Mouse (Mus musculus): ENCODE measurements around the gene Fbxw11. TPM values are rescaled to one million over a fixed set of nuclear protein-coding genes. Genes with fewer than 3 reads are reported as not detected.
"Not testable (repeated sequence)": the region's sequence is repeated elsewhere in the genome, so short reads cannot be mapped to it uniquely, and the experiment has no call there.

Fbxw11 gene
- polyA plus RNA-seq, 1 experiment from 2014 or later, result 95.2 TPM

DNA sequence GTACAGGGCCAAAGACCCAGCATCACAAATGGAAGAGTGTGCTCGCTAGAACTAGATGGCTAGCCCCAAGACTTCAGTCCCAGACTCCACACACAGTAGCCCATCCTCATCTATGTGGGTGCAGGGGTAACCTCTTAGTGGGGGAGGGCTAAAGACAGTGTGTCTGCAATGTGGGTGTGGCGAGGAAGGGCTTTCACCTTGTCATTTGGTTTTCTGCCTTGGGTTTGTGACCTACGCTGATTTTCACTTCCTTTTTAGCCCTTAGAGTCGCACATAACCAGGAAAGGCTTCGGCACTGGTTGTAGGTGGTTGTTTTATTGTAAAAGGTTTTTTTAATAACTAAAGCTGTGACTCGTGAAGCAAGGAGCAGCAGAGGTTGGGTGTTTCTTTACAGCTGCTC lies 73.0 kb downstream of the Fbxw11 start:
- Histone ChIP-seq H3K4me3 (ENCODE audit: low read length) (no peak overlapping the region), H3K9ac (replicated peaks; ENCODE audit: low read length) (no peak overlapping the region)
- 70% methylated on average over 6 of the region's 6 CpGs for WGBS

DNA sequence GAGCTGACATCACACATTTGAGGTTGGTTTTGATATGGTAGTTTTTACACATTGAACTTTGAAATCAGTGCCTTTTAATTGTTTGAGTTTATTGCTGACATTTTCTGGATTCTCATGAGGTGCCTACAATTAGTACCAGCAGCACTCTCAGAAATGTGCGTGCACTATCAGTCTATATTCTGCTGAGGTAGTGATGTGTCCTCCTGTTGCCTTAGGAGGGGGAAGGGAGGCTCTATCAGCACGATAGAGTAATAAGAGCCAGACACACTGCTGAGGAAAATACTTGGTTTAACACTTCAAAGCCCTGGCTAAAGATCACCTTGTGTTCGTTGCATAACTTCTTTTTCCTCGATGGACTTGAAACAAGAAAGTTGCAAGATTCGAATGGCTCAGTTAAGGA lies 73.4 kb downstream of the Fbxw11 start:
- Histone ChIP-seq H3K4me3 (ENCODE audit: low read length) (no peak overlapping the region), H3K27me3 (ENCODE audit: insufficient read depth, low read length) (no peaks in the 10 kb centered on the region), H3K27ac (ENCODE audit: low read length) (no peak overlapping the region), H3K9me3 (ENCODE audit: low read length) (no peaks in the 10 kb centered on the region), H3K9ac (replicated peaks; ENCODE audit: low read length) (no peak overlapping the region), H3K4me2 (replicated peaks; ENCODE audit: low read depth, low read length) (no peak overlapping the region), H3K36me3 (ENCODE audit: insufficient read depth, low read length) (peaks cover 14% of the 10 kb centered on the region), H3K4me1 (ENCODE audit: insufficient read depth, low read length) (no peaks in the 10 kb centered on the region)
- no peak for ATAC-seq (ENCODE audit: low FRiP score, low TSS enrichment)
- WGBS, result 64% methylated on average over 5 of the region's 5 CpGs

More for the DNA sequence above, 73.0 kb downstream of the Fbxw11 start:
- Histone ChIP-seq H3K27me3 (ENCODE audit: insufficient read depth, low read length) (no peaks in the 10 kb centered on the region), H3K36me3 (ENCODE audit: insufficient read depth, low read length) (peaks cover 14% of the 10 kb centered on the region), H3K4me2 (replicated peaks; ENCODE audit: low read depth, low read length) (no peak overlapping the region), H3K27ac (ENCODE audit: low read length) (no peak overlapping the region), H3K4me1 (ENCODE audit: insufficient read depth, low read length) (no peaks in the 10 kb centered on the region), H3K9me3 (ENCODE audit: low read length) (no peaks in the 10 kb centered on the region)
- ATAC-seq (ENCODE audit: low FRiP score, low TSS enrichment), result no peak

DNA sequence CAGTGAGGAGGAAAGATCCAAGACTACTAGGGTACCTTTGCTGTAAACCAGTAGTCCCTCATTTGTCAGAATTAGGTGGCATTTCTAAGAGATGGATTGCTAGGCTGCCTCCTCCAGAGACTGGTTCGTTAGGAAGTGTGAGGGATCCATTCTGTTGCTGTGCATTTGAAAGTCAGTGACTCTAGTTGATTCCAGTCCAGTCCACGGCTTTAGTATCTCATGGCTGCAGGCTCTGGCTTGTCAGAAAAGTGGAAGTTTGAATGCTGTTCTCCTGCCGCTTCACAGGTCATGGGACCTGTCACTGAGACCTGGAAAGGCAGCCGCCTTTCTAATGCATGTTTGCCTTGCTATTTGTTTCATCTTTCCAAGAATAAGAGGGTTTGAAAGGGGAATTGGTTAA lies 74.4 kb downstream of the Fbxw11 start:
- no peak overlapping the region for H3K4me3 ChIP-seq (ENCODE audit: low read length)
- H3K4me2 ChIP-seq (replicated peaks; ENCODE audit: low read depth, low read length), result no peak overlapping the region
- no peak overlapping the region for H3K9ac ChIP-seq (replicated peaks; ENCODE audit: low read length)
- no peaks in the 10 kb centered on the region for H3K9me3 ChIP-seq (ENCODE audit: low read length)
- H3K27ac ChIP-seq (ENCODE audit: low read length), result no peak overlapping the region
- peaks cover 11% of the 10 kb centered on the region for H3K36me3 ChIP-seq (ENCODE audit: insufficient read depth, low read length)
- WGBS, result 80% methylated on average over 4 of the region's 4 CpGs
- no peaks in the 10 kb centered on the region for H3K27me3 ChIP-seq (ENCODE audit: insufficient read depth, low read length)
- no peak for ATAC-seq (ENCODE audit: low FRiP score, low TSS enrichment)
- no peaks in the 10 kb centered on the region for H3K4me1 ChIP-seq (ENCODE audit: insufficient read depth, low read length)

DNA sequence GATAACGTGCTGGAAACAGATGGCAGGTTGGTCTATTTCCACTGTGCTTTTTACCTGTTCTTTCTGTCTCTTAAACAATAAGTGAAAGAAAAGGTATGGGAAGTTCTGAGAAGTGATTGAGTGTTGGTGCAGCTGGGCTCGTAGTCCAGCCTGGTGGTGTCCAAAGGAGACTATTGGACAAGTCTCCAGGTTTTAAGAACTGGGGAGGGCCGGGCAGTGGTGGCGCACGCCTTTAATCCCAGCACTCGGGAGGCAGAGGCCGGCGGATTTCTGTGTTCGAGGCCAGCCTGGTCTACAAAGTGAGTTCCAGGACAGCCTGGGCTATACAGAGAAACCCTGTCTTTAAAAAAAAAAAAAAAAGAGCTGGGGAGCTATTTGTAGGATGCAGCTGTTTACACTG lies 75.2 kb downstream of the Fbxw11 start:
- H3K9me3 ChIP-seq (ENCODE audit: low read length); H3K4me3 ChIP-seq (ENCODE audit: low read length); H3K4me1 ChIP-seq (ENCODE audit: insufficient read depth, low read length); H3K27ac ChIP-seq (ENCODE audit: low read length); H3K4me2 ChIP-seq (replicated peaks; ENCODE audit: low read depth, low read length); ATAC-seq (ENCODE audit: low FRiP score, low TSS enrichment); H3K27me3 ChIP-seq (ENCODE audit: insufficient read depth, low read length); H3K9ac ChIP-seq (replicated peaks; ENCODE audit: low read length); H3K36me3 ChIP-seq (ENCODE audit: insufficient read depth, low read length): not testable (repeated sequence)
- WGBS, result 94% methylated on average over 9 of the region's 9 CpGs

DNA sequence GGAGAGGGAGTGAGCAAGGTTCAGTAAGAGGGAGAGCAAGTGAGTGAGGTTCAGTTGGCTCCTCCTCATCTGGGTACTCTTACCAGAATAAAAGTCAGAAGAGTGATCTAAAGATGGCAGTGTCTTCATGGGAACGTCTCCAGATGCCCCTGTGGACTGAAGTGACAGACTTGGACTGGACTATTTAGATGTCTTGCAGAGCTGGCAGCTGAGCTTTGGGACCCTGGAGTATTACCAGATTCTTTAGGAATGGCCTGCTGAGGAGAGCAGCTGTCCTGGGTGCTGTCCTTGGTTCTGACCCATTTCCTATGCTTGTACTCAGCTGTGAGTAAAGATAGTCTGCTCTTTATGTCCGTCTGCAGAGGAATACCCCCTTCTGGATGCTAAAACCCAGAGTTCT lies 75.8 kb downstream of the Fbxw11 start:
- no peak overlapping the region for H3K4me2 ChIP-seq (replicated peaks; ENCODE audit: low read depth, low read length)
- ATAC-seq (ENCODE audit: low FRiP score, low TSS enrichment), result no peak
- no peaks in the 10 kb centered on the region for H3K9me3 ChIP-seq (ENCODE audit: low read length)
- no peak overlapping the region for H3K9ac ChIP-seq (replicated peaks; ENCODE audit: low read length)
- no peaks in the 10 kb centered on the region for H3K36me3 ChIP-seq (ENCODE audit: insufficient read depth, low read length)
- H3K27ac ChIP-seq (ENCODE audit: low read length), result no peak overlapping the region
- 63% methylated on average over 2 of the region's 2 CpGs for WGBS
- H3K4me1 ChIP-seq (ENCODE audit: insufficient read depth, low read length), result no peaks in the 10 kb centered on the region
- H3K4me3 ChIP-seq (ENCODE audit: low read length), result no peak overlapping the region
- H3K27me3 ChIP-seq (ENCODE audit: insufficient read depth, low read length), result no peaks in the 10 kb centered on the region

DNA sequence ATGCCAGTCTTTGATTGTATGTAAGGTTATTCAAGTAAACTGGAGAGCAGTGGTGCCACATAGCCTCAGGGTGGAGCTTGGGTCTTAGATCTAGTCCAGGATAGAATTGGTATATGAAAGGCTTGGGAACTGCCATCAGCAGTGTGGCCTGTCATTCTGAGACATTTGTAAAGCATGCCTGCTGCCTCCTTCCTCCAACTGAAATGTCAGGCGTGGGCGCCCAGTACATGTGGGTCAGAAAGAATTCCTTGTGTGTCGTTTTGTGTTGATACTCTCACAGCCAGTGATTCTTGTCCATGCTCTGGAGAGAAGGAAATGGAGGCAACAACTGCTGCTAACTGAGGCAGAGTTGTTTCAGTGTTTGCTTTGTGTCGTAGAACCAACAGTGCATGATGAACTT lies 76.5 kb downstream of the Fbxw11 start:
- H3K9ac ChIP-seq (replicated peaks; ENCODE audit: low read length), result no peak overlapping the region
- H3K4me2 ChIP-seq (replicated peaks; ENCODE audit: low read depth, low read length), result no peak overlapping the region
- 90% methylated on average over 4 of the region's 4 CpGs for WGBS
- H3K4me1 ChIP-seq (ENCODE audit: insufficient read depth, low read length), result no peaks in the 10 kb centered on the region
- no peaks in the 10 kb centered on the region for H3K9me3 ChIP-seq (ENCODE audit: low read length)
- H3K27ac ChIP-seq (ENCODE audit: low read length), result no peak overlapping the region
- no peak for ATAC-seq (ENCODE audit: low FRiP score, low TSS enrichment)
- H3K36me3 ChIP-seq (ENCODE audit: insufficient read depth, low read length), result no peaks in the 10 kb centered on the region
- no peaks in the 10 kb centered on the region for H3K27me3 ChIP-seq (ENCODE audit: insufficient read depth, low read length)
- H3K4me3 ChIP-seq (ENCODE audit: low read length), result no peak overlapping the region

DNA sequence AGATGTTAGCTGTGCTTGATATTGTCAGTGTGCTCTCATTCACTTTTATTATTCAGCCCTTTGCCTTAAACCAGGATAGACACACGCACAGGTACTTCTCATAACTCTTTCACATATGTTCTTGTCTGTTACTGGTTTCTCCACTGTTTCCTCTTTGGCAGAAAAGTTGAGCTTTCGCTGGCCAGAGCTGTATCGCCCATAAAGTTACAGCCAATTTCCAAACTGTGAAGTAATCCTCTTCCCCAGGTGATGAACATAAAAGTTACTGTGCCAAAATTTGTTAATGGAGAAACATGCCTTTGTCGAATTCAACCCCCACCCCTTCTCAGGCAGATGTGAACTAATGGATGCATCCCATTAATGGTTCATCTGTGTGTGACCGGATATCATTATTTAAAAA lies 80.1 kb downstream of the Fbxw11 start:
- no peaks in the 10 kb centered on the region for H3K9me3 ChIP-seq (ENCODE audit: low read length)
- WGBS, result 88% methylated on average over 5 of the region's 5 CpGs
- no peaks in the 10 kb centered on the region for H3K4me1 ChIP-seq (ENCODE audit: insufficient read depth, low read length)
- no peaks in the 10 kb centered on the region for H3K27me3 ChIP-seq (ENCODE audit: insufficient read depth, low read length)
- no peak for ATAC-seq (ENCODE audit: low FRiP score, low TSS enrichment)
- no peak overlapping the region for H3K4me3 ChIP-seq (ENCODE audit: low read length)
- no peak overlapping the region for H3K27ac ChIP-seq (ENCODE audit: low read length)
- H3K36me3 ChIP-seq (ENCODE audit: insufficient read depth, low read length), result no peaks in the 10 kb centered on the region
- H3K4me2 ChIP-seq (replicated peaks; ENCODE audit: low read depth, low read length), result no peak overlapping the region
- no peak overlapping the region for H3K9ac ChIP-seq (replicated peaks; ENCODE audit: low read length)

DNA sequence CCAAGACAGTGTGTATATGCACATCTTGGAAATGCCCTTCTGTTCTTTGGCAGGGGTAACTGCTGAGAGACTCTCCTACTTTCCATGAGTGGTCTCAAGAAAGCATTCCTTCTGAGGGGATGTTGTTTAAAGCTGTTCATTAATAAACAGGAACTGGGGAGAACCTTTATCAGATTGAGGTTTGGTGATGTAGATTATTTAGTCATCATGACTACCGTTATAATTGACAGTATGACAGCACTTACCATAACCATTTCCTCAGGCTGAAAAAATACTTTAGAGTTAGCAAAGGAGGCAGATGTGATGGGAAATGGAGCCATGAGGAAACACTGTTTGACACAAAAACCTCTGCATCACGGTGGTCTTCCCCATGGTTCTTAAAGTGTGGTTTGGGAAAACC lies 80.8 kb downstream of the Fbxw11 start:
- Histone ChIP-seq H3K4me3 (ENCODE audit: low read length) (no peak overlapping the region), H3K36me3 (ENCODE audit: insufficient read depth, low read length) (no peaks in the 10 kb centered on the region), H3K4me2 (replicated peaks; ENCODE audit: low read depth, low read length) (no peak overlapping the region), H3K9me3 (ENCODE audit: low read length) (no peaks in the 10 kb centered on the region), H3K4me1 (ENCODE audit: insufficient read depth, low read length) (no peaks in the 10 kb centered on the region), H3K27me3 (ENCODE audit: insufficient read depth, low read length) (no peaks in the 10 kb centered on the region), H3K9ac (replicated peaks; ENCODE audit: low read length) (no peak overlapping the region), H3K27ac (ENCODE audit: low read length) (no peak overlapping the region)
- no peak for ATAC-seq (ENCODE audit: low FRiP score, low TSS enrichment)
- WGBS, result 91% methylated on average over 2 of the region's 2 CpGs

DNA sequence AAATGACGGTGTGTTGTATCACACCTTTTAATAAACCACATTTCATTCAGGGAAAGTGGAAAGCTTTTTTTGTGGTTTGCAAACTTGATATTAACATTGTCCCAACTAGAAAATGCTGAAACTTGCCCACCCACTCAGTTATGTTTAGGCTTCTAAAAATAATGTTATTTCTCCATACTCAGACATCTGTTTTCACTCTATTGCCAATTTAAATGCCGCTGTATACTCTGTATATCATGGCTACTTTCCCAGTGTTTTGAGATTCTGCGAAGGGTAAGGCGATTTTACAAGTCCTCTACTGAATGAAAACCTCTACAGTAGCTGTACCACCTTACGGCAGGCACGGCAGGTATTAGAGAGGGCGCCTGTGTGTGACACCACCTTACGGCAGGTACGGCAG lies 82.6 kb downstream of the Fbxw11 start:
- Histone ChIP-seq H3K9ac (replicated peaks; ENCODE audit: low read length) (no peak overlapping the region), H3K4me3 (ENCODE audit: low read length) (no peak overlapping the region), H3K4me1 (ENCODE audit: insufficient read depth, low read length) (peaks cover 5% of the 10 kb centered on the region; the same call in 1 of the 2 replicates), H3K36me3 (ENCODE audit: insufficient read depth, low read length) (no peaks in the 10 kb centered on the region), H3K27me3 (ENCODE audit: insufficient read depth, low read length) (no peaks in the 10 kb centered on the region), H3K4me2 (replicated peaks; ENCODE audit: low read depth, low read length) (no peak overlapping the region), H3K27ac (ENCODE audit: low read length) (no peak overlapping the region), H3K9me3 (ENCODE audit: low read length) (no peaks in the 10 kb centered on the region)
- no peak for ATAC-seq (ENCODE audit: low FRiP score, low TSS enrichment)
- WGBS, result 90% methylated on average over 9 of the region's 9 CpGs

DNA sequence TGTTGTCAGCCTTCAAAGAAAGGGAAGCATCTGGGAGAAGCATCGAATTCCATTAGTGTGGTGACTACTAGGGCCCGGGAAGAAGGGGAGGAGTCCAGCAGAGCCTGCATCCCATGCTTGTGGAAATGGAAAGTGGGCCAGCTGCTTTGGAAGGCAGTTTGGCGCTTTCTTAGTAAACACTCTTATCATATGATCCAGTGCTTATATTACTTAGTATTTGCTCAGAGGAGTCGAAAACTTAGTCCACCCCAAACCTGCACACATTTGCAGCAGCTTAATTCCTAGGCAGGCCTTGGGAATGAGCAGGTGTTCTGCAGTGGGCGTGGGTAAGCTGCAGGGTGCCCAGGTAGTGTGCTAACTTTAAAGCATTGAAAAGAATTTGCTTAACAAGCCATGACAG lies 89.9 kb downstream of the Fbxw11 start:
- Histone ChIP-seq H3K4me3 (ENCODE audit: low read length) (no peak overlapping the region), H3K9me3 (ENCODE audit: low read length) (no peaks in the 10 kb centered on the region), H3K9ac (replicated peaks; ENCODE audit: low read length) (no peak overlapping the region), H3K27ac (ENCODE audit: low read length) (no peak overlapping the region), H3K4me2 (replicated peaks; ENCODE audit: low read depth, low read length) (no peak overlapping the region), H3K4me1 (ENCODE audit: insufficient read depth, low read length) (peaks cover 5% of the 10 kb centered on the region; the same call in 1 of the 2 replicates), H3K36me3 (ENCODE audit: insufficient read depth, low read length) (peaks cover 37% of the 10 kb centered on the region), H3K27me3 (ENCODE audit: insufficient read depth, low read length) (no peaks in the 10 kb centered on the region)
- ATAC-seq (ENCODE audit: low FRiP score, low TSS enrichment), result no peak
- WGBS, result 64% methylated on average over 5 of the region's 5 CpGs

DNA sequence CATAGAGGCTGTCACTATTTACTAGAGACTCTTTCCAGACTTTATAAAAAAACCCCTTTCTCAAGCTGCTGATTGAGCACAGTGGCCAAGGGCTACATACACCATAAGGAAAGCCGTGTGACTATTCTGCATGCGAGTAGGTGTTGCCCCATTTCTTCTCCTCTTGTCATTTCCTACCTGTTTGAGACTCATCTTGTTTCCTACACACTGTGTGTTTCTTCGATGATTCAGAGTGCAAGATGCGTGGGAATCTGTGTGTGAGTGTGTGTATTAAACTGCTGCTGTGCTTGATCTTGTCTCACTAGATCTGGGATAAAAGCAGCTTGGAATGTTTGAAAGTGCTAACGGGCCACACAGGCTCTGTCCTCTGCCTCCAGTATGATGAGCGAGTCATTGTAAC lies 90.7 kb downstream of the Fbxw11 start:
- Histone ChIP-seq H3K9ac (replicated peaks; ENCODE audit: low read length) (no peak overlapping the region), H3K4me1 (ENCODE audit: insufficient read depth, low read length) (peaks cover 5% of the 10 kb centered on the region; the same call in 1 of the 2 replicates), H3K36me3 (ENCODE audit: insufficient read depth, low read length) (peaks cover 41% of the 10 kb centered on the region), H3K27ac (ENCODE audit: low read length) (no peak overlapping the region), H3K4me3 (ENCODE audit: low read length) (no peak overlapping the region), H3K27me3 (ENCODE audit: insufficient read depth, low read length) (no peaks in the 10 kb centered on the region), H3K4me2 (replicated peaks; ENCODE audit: low read depth, low read length) (no peak overlapping the region), H3K9me3 (ENCODE audit: low read length) (no peaks in the 10 kb centered on the region)
- ATAC-seq (ENCODE audit: low FRiP score, low TSS enrichment), result no peak
- WGBS, result 94% methylated on average over 6 of the region's 6 CpGs

Data from kidney, embryonic 16.5 days (tissue).